Mouse (Mus musculus): ENCODE data around the gene Gbgt1.
A peak's percentile ranks its signal among the peaks of the same experiment; 100 is the strongest.
"Not testable (repeated sequence)": the region's sequence is repeated elsewhere in the genome, so short reads cannot be mapped to it uniquely, and the experiment has no call there.

Gbgt1 gene

DNA sequence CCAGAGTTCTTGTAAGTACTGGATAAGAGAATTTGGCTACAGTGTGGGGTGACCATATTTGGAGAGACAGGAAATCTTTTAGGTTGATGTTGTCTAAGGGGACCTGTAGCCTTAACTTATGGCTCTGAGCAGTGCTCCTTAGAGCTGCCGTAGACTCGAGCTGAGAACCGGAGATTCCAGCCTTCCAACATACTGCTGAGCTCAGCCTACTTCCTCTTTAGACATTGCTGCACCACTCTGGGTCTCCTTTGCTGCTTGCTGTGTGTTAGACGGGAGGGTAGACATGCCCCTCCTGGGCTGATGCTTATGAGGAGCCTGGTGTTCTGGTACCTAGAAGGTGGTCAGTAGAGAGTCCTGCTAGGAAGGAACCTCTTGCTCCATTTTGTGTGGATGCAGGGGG is 1.7 kb downstream of the Gbgt1 start:
- DNase-seq (ENCODE audit: low read depth, low spot score), result no peak

DNA sequence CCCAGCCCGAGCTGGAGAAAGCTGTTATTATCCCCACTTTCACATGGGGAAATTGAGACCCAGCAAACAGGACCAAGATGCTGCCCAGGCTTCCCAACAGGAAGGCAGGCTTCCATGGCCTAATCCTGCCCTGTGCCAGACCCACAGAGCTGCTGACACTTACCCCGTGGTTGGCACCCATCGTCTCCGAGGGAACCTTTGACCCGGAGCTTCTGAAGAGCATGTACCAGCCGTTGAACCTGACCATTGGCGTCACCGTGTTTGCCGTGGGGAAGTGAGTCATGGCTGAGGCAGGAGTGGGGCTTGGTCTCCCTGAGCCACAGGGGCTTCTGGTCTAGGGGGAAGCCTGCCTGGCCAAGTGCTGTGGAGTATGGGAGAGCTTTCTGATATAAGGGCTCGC is 6.3 kb downstream of the Gbgt1 start:
- DNase-seq (ENCODE audit: low read depth, low spot score), result no peak

DNA sequence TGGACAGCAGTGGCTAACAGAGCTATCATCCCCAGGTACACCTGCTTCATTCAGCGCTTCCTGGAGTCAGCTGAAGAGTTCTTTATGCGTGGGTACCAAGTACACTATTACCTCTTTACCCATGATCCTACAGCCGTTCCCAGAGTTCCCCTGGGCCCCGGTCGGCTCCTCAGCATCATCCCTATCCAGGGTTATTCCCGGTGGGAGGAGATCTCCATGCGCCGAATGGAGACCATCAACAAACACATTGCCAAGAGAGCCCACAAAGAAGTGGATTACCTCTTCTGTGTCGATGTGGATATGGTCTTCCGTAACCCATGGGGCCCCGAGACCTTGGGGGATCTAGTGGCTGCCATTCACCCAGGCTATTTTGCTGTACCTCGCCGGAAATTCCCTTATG is 8.0 kb downstream of the Gbgt1 start:
- DNase-seq (ENCODE audit: low read depth, low spot score), result no peak

DNA sequence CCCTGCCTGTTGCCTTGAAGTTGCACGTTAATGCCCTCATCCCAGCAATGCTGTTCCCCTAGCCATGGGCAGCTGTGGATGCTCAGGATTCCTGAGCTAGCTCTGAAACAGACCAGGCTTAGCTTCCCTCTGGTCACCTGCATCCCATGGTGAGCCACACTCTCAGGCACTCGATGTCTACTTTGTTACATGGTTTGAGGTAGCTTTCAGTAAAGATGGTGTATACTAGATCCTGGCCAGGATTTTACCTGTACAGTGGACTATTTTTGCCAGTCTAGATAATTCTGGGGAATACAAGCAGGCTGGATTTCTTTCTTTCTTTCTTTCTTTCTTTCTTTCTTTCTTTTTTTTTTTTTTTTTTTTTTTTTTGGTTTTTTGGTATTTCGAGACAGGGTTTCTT is 9.1 kb downstream of the Gbgt1 start, which contains the start of gene Gm10134:
Gene Gm10134, plus strand, starts transcription at position 301 of the 400 bp plus-strand sequence.
- DNase-seq (ENCODE audit: low read depth, low spot score), result no peak

DNA sequence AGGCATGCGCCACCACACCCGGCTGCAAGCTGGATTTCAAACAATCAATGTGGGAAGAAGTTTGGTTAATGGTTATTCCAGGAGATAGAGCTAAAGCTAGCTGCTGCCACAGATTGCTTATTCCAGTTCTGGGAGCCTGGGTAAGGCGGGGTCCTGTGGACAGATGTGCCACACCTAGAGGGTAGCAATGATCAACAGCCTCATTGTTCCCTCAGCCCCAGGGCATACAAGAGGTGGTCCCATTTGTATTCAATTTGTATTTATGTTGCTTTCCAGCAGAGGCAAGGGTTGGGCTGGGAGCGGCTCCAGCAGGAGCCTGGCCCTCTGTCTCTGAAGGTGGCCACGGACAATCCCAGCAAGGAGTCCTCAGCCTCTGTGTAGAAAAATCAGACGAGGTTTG is 9.6 kb downstream of the Gbgt1 start:
- DNase-seq (ENCODE audit: low read depth, low spot score), result no peak

DNA sequence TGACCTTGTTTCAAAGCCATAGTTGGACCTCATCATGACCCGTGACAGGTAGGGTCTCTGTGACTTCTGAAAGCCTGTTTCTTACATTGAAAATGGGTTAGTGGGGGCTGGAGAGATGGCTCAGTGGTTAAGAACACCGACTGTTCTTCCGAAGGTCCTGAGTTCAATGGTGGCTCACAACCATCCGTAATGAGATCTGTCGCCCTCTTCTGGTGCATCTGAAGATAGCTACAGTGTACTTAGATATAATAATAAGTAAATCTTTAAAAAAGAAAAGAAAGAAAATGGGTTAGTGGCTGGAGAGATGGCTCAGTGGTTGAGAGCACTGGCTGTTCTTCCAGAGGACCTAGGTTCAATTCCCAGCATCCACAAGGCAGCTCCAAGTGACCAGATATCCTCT is 14.9 kb downstream of the Gbgt1 start:
- DNase-seq (ENCODE audit: low read depth, low spot score), result not testable (repeated sequence)

DNA sequence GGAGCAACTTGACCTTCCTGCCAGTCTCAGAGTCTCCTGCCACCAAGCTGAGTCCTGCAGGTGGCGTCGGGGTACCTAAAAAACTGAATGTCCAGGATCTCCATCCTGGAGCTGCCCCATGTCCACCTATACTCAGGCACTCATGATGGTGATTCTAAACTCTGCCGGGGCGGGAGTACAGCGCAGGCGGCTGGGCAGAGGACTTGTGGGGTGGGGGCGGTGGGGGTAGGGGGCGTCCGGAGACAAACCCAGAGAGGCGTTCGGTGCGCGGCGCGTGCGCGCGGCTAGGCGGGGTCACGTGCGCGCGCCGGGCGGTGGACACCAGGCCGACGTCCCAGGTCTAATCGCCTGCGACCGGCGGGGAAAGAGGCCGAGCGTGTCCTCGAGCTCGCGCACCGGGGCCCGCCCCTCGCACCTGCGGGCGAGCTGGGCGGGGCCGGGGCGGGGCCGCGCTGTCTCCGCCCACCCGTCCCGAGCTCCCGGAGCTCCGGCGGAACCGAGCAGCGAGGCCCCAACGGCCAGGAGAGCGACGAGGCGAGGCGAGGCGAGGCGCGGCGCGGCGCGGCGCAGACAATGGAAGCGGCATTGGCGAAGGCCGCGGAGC is 16.2 kb downstream of the Gbgt1 start, which contains the start of gene Ralgds:
Gene Ralgds, plus strand, starts transcription at position 328 of the 604 bp plus-strand sequence.
- DNase-seq (ENCODE audit: low read depth, low spot score), result peak; percentile 67

DNA sequence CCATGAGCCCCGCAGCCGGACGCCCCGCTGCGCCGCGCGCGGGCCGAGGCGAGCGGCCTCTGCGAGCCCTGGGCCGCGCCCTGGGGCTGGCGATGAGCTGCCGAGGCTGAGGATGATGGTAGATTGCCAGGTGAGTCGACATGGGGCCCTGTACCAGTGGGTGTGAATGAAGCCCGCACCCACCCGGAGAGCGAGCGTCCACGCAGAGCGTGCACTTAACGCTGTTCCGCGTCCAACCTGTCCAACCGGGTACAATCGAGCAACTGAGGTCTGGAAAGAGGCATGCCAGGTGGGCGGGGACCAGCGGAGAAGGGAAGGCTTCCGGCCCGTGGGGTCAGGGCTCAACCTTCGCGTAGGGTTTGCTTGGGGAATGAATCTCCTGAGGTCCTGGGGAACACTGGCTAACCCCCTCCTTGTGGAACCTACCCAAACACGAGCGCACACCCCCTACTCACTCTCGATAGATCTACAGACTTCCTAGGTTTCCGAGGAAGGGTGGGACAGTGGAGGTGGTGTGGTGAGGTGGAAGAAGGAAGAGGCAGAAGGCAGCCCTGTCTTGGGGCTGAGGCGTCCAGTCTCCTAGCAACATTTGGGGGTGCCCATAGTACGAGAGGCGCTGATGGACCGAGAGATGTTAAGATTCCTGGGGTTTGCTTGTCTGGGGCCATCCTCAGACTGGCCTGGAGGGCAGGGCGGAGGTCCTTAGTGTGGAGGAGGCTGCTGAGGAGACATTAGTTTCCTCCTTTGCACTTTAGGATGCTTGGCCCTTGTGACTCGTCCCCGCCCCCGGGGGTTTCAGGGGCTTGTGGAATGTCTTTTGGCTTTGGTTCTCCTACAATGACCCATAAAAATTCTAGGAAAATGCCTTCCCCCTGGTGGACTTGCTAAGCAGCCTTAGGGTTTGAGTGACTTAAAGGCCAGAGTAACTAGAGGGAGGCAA is 17.0 kb downstream of the Gbgt1 start:
- no peak for DNase-seq (ENCODE audit: low read depth, low spot score)

DNA sequence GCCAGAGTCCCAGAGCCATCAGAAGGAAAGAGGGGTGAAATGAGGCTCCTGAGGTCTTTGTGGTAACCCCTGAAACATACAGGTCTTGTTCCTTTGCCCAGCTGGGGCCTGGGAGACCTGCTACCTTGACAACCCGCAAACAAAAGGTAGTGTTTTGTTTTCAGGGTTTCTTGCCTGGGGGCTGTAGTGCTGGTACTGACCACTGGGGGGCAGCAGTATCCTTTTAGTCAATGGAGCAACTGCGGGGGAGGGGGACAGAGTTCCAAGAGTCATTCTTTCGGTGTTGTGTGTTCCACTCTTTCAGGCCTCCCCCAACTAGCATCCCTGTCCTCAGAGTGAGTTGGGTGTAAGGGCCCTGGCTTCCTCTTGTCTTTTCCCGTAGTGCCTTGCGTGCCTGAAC is 17.8 kb downstream of the Gbgt1 start:
- DNase-seq (ENCODE audit: low read depth, low spot score), result no peak

DNA sequence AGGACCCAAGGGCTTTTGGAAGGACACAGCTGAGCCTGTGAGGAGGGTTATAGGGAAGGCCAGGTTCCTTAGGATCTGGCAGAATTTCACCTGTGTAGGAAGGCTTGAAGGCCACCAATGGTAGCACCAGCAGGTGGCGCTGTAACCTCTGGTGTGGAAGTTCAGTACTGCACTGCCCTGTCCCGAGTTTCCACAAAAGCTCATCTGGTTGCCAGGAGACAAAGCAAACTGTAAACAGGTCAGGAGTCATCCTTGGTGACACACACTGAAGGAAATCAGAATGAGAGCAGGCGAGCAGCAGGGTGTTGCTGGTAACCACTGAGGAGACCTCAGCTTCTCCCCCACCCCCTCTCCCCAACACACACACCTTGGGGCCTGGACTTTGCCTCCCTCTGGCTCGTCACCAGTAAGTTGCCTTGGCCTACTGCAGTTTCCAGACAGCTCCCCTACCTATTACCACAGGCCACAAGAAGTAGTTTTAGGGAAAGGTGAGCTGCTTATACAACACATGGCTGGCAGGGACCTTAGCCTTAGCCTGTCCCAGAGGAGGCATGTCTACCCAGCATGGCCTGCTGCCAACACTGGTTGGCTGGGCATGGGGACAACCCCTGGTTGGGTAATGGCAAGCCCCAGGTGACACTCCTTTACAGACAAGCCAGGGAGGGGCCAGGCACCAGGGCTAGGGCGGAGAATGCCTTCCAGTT is 20.7 kb downstream of the Gbgt1 start:
- DNase-seq (ENCODE audit: low read depth, low spot score), result no peak

DNA sequence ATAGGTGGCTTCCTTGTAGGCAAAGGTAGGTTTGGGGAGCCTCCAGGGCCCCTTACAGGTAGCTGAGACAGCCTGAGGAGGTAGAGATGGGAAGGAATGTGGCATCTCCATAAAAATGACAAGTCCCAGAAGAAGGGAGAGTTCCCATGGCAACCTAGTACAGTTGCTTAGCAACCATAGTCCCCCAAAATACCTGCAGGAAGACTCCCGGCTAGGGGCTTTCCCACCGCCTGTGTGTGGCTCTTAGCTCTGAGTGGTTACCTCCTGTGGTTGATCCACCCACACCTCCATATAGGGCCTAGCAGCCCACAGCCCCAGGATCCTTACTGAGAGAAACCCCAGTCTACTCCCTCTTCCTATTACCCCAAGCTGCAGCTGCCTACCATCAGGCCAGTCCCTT is 21.5 kb downstream of the Gbgt1 start:
- DNase-seq (ENCODE audit: low read depth, low spot score), result no peak

DNA sequence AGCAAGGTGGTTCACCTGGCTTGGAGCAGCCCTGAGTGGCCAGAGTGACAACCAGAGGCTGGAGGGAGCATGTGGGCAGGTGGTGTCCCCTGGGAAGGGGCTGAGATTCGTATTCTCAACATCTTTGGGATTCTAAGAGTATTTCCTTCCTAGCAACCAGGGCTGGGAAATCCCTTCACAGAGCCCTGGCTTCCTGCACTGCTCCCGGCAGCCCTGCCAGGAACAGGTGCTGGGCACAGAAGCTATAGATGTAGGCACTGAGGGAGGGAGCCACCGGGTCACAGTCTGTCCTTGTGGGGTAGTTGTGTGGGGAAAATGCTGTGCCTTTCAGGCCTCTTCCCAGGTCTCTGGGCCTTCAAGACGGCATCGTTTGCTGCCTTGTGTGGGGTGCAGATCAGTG is 23.9 kb downstream of the Gbgt1 start:
- no peak for DNase-seq (ENCODE audit: low read depth, low spot score)

DNA sequence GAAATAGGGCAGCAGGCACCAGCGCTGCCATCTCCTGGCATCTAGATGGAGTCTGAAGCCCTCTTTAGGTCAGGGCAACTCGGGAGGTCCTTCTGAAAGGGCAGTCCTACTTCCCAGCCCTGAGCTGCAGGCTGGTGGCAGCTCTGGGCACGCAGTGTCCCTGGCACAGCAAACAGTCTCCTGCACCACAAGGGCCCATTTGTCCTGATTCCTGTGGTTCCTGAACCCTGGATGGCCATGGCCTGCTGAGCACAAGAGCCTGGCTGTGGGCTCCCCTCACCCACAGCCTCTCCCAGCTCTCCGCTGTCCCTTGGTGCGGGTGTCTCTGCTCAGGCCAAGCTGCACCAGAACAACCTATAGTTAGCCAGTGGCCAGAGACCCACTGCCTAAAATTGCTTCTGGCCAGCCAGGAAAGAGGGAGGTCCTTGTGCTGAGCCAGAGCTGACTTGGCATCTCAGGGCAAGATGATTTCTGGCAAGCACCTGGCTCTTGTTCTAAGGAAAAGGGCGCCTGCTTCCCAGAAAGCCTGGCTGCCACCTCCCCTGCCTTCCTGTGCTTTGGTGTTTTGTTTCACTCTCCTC is 25.0 kb downstream of the Gbgt1 start:
- no peak for DNase-seq (ENCODE audit: low read depth, low spot score)

DNA sequence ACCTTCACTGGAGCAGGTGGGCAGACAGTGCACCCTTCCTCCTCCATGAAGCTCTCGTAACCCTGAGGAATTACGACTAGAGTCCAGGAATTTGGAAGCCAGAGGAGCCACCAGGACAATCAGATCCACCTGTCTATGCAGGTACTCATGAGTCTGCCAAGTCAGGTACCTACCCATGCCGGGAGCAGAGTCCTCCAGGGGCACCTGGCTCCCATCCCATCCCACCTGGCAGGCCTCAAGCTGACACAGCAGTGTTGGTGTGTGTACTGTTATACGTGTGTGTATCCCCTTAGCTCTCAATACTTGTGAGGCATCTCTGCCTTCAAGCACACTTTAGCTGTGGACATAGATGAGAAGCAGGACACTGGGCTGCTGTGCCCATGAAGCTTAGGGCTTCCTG is 25.5 kb downstream of the Gbgt1 start:
- DNase-seq (ENCODE audit: low read depth, low spot score), result no peak

DNA sequence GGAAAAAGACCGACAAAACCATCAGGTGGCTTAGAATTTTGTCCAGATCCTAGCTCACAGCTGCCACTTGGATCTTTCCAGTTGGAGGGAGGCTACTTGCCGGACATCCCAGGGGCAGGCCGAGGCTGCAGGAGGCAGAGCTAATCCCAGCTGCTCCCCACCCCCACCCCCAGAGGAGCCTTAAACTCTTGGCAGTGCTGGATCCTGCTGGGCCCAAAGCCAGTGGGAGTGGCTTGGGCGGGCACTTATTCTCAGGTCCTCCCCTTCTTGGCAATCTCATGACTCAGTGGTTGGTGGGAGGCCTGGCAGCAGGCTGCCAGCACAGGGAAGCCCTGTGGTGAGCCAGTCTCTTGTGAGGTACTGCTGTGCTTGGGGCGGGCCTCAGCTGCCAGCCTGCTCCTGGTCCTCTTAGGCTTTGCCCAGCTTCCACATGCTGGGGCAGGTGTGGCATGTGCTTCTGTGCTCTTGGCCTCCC is 27.0 kb downstream of the Gbgt1 start:
- DNase-seq (ENCODE audit: low read depth, low spot score), result no peak

DNA sequence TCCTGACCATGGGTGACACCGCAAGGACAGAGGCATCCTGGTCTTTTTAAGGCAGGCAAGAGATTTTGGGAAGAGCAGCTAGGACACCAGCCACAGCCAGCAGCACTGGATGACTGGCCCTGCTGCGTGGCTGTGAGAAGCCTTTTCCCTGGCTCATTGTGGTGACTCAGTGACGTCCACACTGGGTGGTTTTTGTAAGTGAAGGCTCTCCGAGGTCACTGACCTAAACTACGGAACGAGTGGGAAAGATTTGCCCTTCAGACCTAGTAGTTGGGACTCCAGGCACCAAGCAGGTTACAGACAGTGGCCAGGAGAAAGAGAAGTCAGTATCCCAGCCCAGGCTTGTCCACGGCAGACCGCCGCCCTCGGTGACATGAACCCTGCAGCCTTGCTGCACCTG is 27.7 kb downstream of the Gbgt1 start:
- DNase-seq (ENCODE audit: low read depth, low spot score), result no peak

DNA sequence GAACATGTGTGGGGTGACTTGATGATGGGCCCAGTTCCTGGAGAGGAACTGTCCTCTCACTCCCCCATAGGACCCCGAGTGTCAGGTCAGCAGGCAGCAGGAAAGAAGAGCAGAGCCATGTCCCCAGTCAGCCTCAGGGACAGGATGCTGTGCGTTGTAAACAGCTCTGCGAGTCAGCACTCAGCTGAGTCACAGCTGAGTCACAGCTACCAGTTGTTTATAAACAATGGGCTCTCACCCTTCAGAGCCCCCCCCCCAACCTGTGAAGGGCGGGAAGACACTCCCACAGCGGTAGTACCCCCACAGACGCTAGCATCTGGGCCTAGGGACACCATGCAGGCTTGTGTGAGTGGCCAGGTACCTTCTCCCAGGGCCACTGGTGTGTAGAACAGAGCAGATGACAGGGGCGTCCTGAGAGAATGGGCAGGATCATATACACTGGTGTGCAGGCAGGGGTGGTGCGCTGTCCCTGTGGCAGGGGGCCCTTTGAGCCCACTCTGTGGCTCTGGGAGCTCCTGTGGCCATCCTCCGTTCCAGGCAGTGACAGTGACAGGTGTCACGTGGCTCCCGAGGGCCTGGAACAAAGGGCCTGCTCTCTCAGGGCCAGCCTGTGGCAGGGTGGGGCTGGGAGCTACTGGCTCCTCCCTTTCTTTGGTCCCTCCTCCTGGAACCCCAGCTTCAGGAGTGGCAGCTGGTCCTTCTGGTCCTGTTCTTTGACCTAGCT is 28.7 kb downstream of the Gbgt1 start:
- DNase-seq (ENCODE audit: low read depth, low spot score), result no peak

DNA sequence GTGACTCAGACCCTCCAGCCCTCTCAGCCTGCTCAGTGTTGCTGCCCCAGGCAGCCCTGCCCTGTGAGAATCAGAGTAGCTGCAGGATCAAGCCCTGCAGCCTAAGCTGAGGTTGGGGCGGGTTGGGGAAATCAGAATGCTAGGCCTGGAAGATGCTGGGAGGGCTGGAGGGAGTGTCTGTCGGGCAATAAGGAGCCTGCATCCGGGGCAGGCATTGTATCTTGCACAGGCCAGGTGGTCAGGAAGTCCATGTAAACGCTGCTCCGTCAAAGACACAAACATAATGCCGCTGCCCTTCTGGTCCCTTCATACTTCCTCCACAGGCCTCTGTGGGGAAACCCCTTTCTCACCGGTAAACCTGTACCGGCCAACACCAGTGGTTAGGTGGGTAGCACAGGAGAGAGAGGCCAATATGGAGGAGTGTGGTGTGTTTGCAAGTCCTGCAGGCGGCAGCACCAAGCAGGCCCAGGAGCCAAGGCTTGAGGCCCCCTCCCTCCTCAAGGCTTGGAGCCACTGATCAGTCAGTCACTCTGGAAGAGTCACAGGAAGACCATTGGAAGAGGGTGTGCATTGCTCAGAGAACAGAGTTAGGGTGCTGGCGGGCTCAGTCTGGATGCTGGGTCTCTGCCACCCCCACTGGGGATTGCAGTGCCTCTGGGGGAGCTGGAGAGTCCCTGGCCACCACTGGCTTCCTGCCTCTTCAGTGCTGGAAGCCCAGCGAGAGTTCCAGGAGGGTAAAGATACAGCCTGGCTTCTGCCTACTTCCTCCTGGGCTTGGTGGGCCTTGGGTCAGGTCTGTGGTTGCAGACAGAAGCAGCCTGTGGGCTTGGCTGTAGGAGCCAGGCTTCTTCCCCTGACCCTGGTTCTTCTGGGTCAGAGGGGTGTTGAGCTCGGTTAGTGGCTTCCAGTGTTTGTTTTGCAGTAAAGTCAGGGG is 29.5 kb downstream of the Gbgt1 start:
- no peak for DNase-seq (ENCODE audit: low read depth, low spot score)

DNA sequence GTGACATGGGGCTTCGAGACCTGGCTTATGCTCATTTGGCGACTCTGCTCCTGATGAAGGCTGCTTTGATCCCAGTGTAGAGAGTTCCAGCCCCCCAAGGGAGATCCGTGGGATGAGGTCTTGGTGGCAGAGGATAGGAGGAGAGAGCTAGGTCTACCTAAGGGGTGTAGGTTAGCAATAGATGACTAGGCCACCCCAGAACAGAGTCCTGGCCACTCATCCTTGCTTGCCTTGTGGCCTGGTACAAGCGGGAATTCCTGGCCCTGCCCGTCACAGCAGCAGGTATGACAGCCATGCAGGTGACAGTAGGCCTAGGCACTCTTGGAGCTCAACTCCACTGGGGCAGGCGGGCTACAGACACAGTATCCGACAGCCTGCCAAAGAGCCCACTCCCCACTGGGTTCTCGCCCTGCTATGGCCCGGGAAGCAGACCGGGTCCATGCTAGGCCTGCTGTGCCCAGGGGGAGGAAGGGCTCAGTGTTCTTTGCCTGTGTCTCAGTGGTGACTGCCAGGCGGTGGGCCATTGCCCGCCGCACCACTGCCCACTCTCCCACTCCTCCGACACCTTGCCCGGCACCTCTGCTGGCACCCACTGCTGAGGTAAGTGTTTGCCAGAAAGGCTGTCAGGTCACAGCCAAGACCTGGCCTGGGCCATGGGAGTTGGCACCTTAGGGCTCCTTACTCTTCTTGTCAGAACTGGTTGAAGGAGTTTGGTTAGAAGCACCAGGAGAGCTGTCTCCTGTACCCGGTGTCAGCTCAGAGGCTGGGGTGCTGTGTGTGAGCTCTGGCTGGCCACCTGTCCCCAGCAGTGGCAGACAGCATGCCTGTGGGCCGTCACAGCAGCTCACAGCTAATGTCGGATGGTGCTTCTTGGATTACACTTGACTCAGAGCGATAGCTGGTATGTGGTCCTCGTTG is 31.0 kb downstream of the Gbgt1 start:
- DNase-seq (ENCODE audit: low read depth, low spot score), result no peak
